ENCODE assay signal across 8 mouse cellular contexts in genomic region chr11:3166321-3166720, GRCm38 (mm10). TPM values are rescaled to one million over a fixed set of nuclear protein-coding genes. Genes with fewer than 3 reads are reported as not detected.
DNase-seq lines count a peak whose midpoint lies in the region.
"Not testable (repeated sequence)": the region's sequence is repeated elsewhere in the genome, so short reads cannot be mapped to it uniquely, and the experiment has no call there.

No protein-coding gene starts in this region.

- not testable (repeated sequence) for H3K4me1 ChIP-seq in heart, embryonic 10.5 days

- DNase-seq in MN1 (ENCODE audit: low spot score) (peak; percentile 38), adipocyte (ENCODE audit: low spot score) (peak; percentile 47)
- peak; percentile 10 to 26 for DNase-seq in gastrocnemius, postnatal 4 days (ENCODE audit: low spot score in 2 of 2)
- peak; percentile 66 for DNase-seq in heart, embryonic 10.5 days (ENCODE audit: low spot score)
- DNase-seq in kidney, adult 9 months: peak; percentile 33
- peak; percentile 30 for DNase-seq in lung, postnatal 36 days
- peak; percentile 38 to 75 for DNase-seq in spleen, postnatal 4 days (ENCODE audit: low spot score in 2 of 2)
- DNase-seq in thymus, postnatal 14 days: peak; percentile 18

- H3K27ac ChIP-seq in heart, embryonic 10.5 days: not testable (repeated sequence)

- not testable (repeated sequence) for H3K36me3 ChIP-seq in heart, embryonic 10.5 days

- H3K4me3 ChIP-seq in heart, embryonic 10.5 days: not testable (repeated sequence)

- not testable (repeated sequence) for H3K27me3 ChIP-seq in heart, embryonic 10.5 days (ENCODE audit: insufficient read depth, poor library complexity, severe bottlenecking)

- peaks cover 15% of the 10 kb centered on the region for H3K9me3 ChIP-seq in heart, embryonic 10.5 days

RNA-seq across cellular contexts. Expression of gene Sfi1, which starts 26.9 kb away (rescaled TPM):
- total RNA-seq in gastrocnemius, postnatal 4 days (2021): 10 to 100 TPM; 39.0 to 41.7 TPM
- polyA plus RNA-seq in heart, embryonic 10.5 days (2016; fragmentation: Nextera tagmentation; extraction: Ambion mirVana): 10.3 and 11.7 TPM in 2 replicates

RNA-seq across cellular contexts. Expression of gene Eif4enif1, which starts 35.9 kb away (rescaled TPM):
- total RNA-seq in gastrocnemius, postnatal 4 days (2021): 10 to 100 TPM; 45.8 to 53.6 TPM
- polyA plus RNA-seq in heart, embryonic 10.5 days (2016; fragmentation: Nextera tagmentation; extraction: Ambion mirVana): 42.4 and 51.0 TPM in 2 replicates
